Mouse (Mus musculus) MEL (cell line): ENCODE measurements around the gene Ilvbl.

ENCODE experiments used
- BHLHE40 ChIP-seq: IDR thresholded peaks from 2 replicates; pipeline ENCODE4 v1.6.1; 2012; ENCODE audit warnings: low read depth, mild to moderate bottlenecking, inconsistent platforms, low read length, improper control_type of control experiment, borderline replicate concordance
- CTCF ChIP-seq, 3 experiments: IDR thresholded peaks in 2 of 3; conservative IDR thresholded peaks in 1 of 3; 2 replicates each; pipeline ENCODE4 v1.5.1; 2011 to 2012; ENCODE audit warnings: low read length in 3 of 3, low read depth in 2 of 3, mild to moderate bottlenecking in 2 of 3, improper control_type of control experiment in 1 of 3, inconsistent platforms in 1 of 3, mixed read lengths in 1 of 3, moderate library complexity in 1 of 3; ENCODE audit not compliant: control insufficient read depth in 1 of 3, insufficient read depth in 1 of 3, poor library complexity in 1 of 3, severe bottlenecking in 1 of 3
- E2F4 ChIP-seq: IDR thresholded peaks from 2 replicates; pipeline ENCODE4 v1.6.1; 2011; ENCODE audit warnings: low read depth, low read length, improper control_type of control experiment, borderline replicate concordance
- ETS1 ChIP-seq: IDR thresholded peaks from 2 replicates; pipeline ENCODE4 v1.6.1; 2012; ENCODE audit warnings: low read depth, mild to moderate bottlenecking, inconsistent platforms, low read length, improper control_type of control experiment, moderate library complexity
- MAX ChIP-seq: IDR thresholded peaks from 2 replicates; pipeline ENCODE4 v1.6.1; 2011; ENCODE audit warnings: low read length, improper control_type of control experiment
- MYC ChIP-seq: IDR thresholded peaks from 2 replicates; pipeline ENCODE4 v1.6.1; 2011; ENCODE audit warnings: low read depth, mild to moderate bottlenecking, low read length, improper control_type of control experiment, moderate library complexity
- POLR2A ChIP-seq, 2 experiments: IDR thresholded peaks; 2 replicates each; pipeline ENCODE4 v1.6.1; 2011 to 2012; ENCODE audit warnings: low read length in 2 of 2, mild to moderate bottlenecking in 2 of 2, control low read depth in 1 of 2, improper control_type of control experiment in 1 of 2, low read depth in 1 of 2, moderate library complexity in 1 of 2; ENCODE audit not compliant: control insufficient read depth in 1 of 2, insufficient read depth in 1 of 2, poor library complexity in 1 of 2
- POLR2AphosphoS2 ChIP-seq: IDR thresholded peaks from 2 replicates; pipeline ENCODE4 v1.6.1; 2011; ENCODE audit warnings: low read length, improper control_type of control experiment
- TBP ChIP-seq: IDR thresholded peaks from 2 replicates; pipeline ENCODE4 v1.8.0; 2011; ENCODE audit warnings: low read depth, low read length, improper control_type of control experiment
- TCF12 ChIP-seq: IDR thresholded peaks from 2 replicates; pipeline ENCODE4 v1.6.1; 2014; ENCODE audit warnings: low read depth, mild to moderate bottlenecking, inconsistent platforms, low read length, improper control_type of control experiment, moderate library complexity
- USF1 ChIP-seq: IDR thresholded peaks from 2 replicates; pipeline ENCODE4 v1.6.1; 2014; ENCODE audit warnings: low read depth, mild to moderate bottlenecking, inconsistent platforms, low read length, improper control_type of control experiment, moderate library complexity
- ZMIZ1 ChIP-seq: IDR thresholded peaks from 2 replicates; pipeline ENCODE4 v1.6.1; 2012; ENCODE audit warnings: low read depth, mild to moderate bottlenecking, inconsistent platforms, low read length, improper control_type of control experiment, moderate library complexity
- ZNF384 ChIP-seq: IDR thresholded peaks from 2 replicates; pipeline ENCODE4 v1.6.1; 2012; ENCODE audit warnings: low read depth, mild to moderate bottlenecking, inconsistent platforms, low read length, improper control_type of control experiment

DNA sequence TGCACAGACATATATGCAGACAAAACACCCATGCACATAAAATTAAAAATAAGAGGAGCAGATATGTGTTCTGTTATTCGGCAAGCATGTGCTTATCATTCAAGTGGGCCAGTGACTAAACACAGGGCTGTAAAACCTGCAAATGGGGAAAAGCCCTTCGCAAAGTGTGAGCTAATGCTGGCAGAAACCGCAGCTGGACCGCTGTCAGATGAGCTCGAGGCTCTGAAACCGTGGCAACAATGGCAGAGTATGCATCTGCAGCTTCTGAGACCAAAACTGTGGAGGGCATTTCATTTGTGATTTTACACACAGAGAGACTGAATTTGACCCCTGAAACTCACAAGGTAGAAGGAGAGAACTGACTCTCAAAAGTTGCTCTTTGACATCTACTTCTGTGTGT, 3.7 kb upstream of the Ilvbl start:
- TF ChIP-seq POLR2AphosphoS2 = no peak
- TF ChIP-seq ZMIZ1 = no peak
- TF ChIP-seq ZNF384 = no peak
- TF ChIP-seq USF1 = no peak
- TF ChIP-seq TBP = no peak
- no peak for TF ChIP-seq CTCF (IDR thresholded peaks at IDR 0.05 in 2 of 3, conservative IDR thresholded peaks at IDR 0.05 in 1 of 3; ENCODE audit: control insufficient read depth in 1 of 3, insufficient read depth in 1 of 3, low read depth in 2 of 3, low read length in 3 of 3, poor library complexity in 1 of 3, severe bottlenecking in 1 of 3)
- no peak for TF ChIP-seq TCF12
- TF ChIP-seq MAX = no peak
- TF ChIP-seq ETS1 = no peak
- TF ChIP-seq BHLHE40 = no peak
- TF ChIP-seq POLR2A (IDR thresholded peaks at IDR 0.05; ENCODE audit: control insufficient read depth in 1 of 2, insufficient read depth in 1 of 2, low read depth in 1 of 2, low read length in 2 of 2, poor library complexity in 1 of 2) = no peak
- TF ChIP-seq E2F4 = no peak
- no peak for TF ChIP-seq MYC
